Mouse (Mus musculus) fat pad, adult 2 months (tissue): ENCODE measurements at regions not wholly inside any gene's neighbourhood (a gene's known extent, or its start where the extent isn't known, plus 50 kb on each side); places are given as distances from the start of the nearest gene placed in this dataset.

Source experiments
- DNase-seq: peaks from one replicate; pipeline ENCODE4 v3.0.0-alpha.2; 2011; ENCODE audit warnings: low read depth, low spot score; ENCODE audit errors: extremely low read depth

GRCm38 (mm10) chr11:84706692-84707091 lies 112.6 kb downstream of the Mrm1 start:
- no peak for DNase-seq

GRCm38 (mm10) chr11:84701319-84702175 lies 117.8 kb downstream of the Mrm1 start:
- DNase-seq: no peak

GRCm38 (mm10) chr11:84697521-84697920 lies 121.8 kb downstream of the Mrm1 start:
- DNase-seq: no peak

GRCm38 (mm10) chr11:84692638-84693037 lies 126.7 kb downstream of the Mrm1 start:
- DNase-seq: no peak

GRCm38 (mm10) chr11:84691410-84692148 lies 127.7 kb downstream of the Mrm1 start:
- no peak for DNase-seq

- DNase-seq: no peak
Measured at GRCm38 (mm10) chr11:84686473-84686872, 132.8 kb downstream of the Mrm1 start.

- no peak for DNase-seq
Measured at GRCm38 (mm10) chr11:84684325-84684724, 135.0 kb downstream of the Mrm1 start.

GRCm38 (mm10) chr11:84682931-84683330 lies 136.4 kb downstream of the Mrm1 start:
- no peak for DNase-seq

GRCm38 (mm10) chr11:84676377-84677078 lies 142.8 kb downstream of the Mrm1 start:
- DNase-seq: no peak

GRCm38 (mm10) chr11:84672841-84673473 lies 146.4 kb downstream of the Mrm1 start:
- DNase-seq: no peak

- DNase-seq: peak; percentile 78
Measured at GRCm38 (mm10) chr11:84671585-84671984, 146.2 kb upstream of the Lhx1 start.

- no peak for DNase-seq
Measured at GRCm38 (mm10) chr11:84667711-84668110, 142.4 kb upstream of the Lhx1 start.

GRCm38 (mm10) chr11:84664258-84664657 lies 138.9 kb upstream of the Lhx1 start:
- no peak for DNase-seq

- no peak for DNase-seq
Measured at GRCm38 (mm10) chr11:84661981-84662380, 136.6 kb upstream of the Lhx1 start.

- no peak for DNase-seq
Measured at GRCm38 (mm10) chr11:84660877-84661276, 135.5 kb upstream of the Lhx1 start.

- DNase-seq: no peak
Measured at GRCm38 (mm10) chr11:84659370-84659937, 134.1 kb upstream of the Lhx1 start.

- no peak for DNase-seq
Measured at GRCm38 (mm10) chr11:84653481-84653880, 128.1 kb upstream of the Lhx1 start.

GRCm38 (mm10) chr11:84648899-84649298 lies 123.6 kb upstream of the Lhx1 start:
- no peak for DNase-seq

GRCm38 (mm10) chr11:84647104-84647503 lies 121.8 kb upstream of the Lhx1 start:
- DNase-seq: no peak

GRCm38 (mm10) chr11:84643107-84643372 lies 117.7 kb upstream of the Lhx1 start:
- no peak for DNase-seq
